Mouse (Mus musculus) intestine, embryonic 14.5 days (tissue): ENCODE data around the gene Hoxd8. TPM values are rescaled to one million over a fixed set of nuclear protein-coding genes. Genes with fewer than 3 reads are reported as not detected.
A peak's percentile ranks its signal among the peaks of the same experiment; 100 is the strongest.

Experiments
- ATAC-seq: fragments of 200-750 bp; cut with Nextera tagmentation; replicated peaks from 2 replicates; pipeline ENCODE4 v1.8.0; 2017; ENCODE audit warnings: low read depth, moderate number of reproducible peaks, moderate TSS enrichment, moderate library complexity; ENCODE audit not compliant: low FRiP score, low TSS enrichment
- DNase-seq: peaks from one replicate; pipeline ENCODE4 v3.0.0-alpha.2; 2018; ENCODE audit warnings: low spot score
- H3K27ac ChIP-seq: fragments of 300-500 bp; sonication (generic); 2 replicates; pipeline ENCODE4 v1.5.1; 2014; ENCODE audit warnings: low read depth, mild to moderate bottlenecking, control low read depth
- H3K27me3 ChIP-seq: fragments of 300-500 bp; sonication (generic); replicated peaks from 2 replicates; pipeline ENCODE4 v1.6.1; 2014; ENCODE audit warnings: low read length, control low read depth; ENCODE audit not compliant: control insufficient read depth, insufficient read depth
- H3K36me3 ChIP-seq: fragments of 300-500 bp; sonication (generic); 2 replicates; pipeline ENCODE4 v1.6.1; 2014; ENCODE audit warnings: low read length, control low read depth; ENCODE audit not compliant: control insufficient read depth, insufficient read depth
- H3K4me1 ChIP-seq: fragments of 300-500 bp; sonication (generic); replicated peaks from 2 replicates; pipeline ENCODE4 v1.6.1; 2014; ENCODE audit warnings: low read length, control low read depth, mixed read lengths; ENCODE audit not compliant: control insufficient read depth, insufficient read depth
- H3K4me2 ChIP-seq: fragments of 300-500 bp; sonication (generic); 2 replicates; pipeline ENCODE4 v1.6.1; 2014; ENCODE audit warnings: low read length
- H3K4me3 ChIP-seq: fragments of 300-500 bp; sonication (generic); 2 replicates; pipeline ENCODE4 v1.5.1; 2014; ENCODE audit warnings: low read depth, low read length, control low read depth, mixed read lengths
- H3K9ac ChIP-seq: fragments of 300-500 bp; sonication (generic); 2 replicates; pipeline ENCODE4 v1.6.1; 2014; ENCODE audit warnings: mild to moderate bottlenecking, low read length
- H3K9me3 ChIP-seq: fragments of 300-500 bp; sonication (generic); 2 replicates; pipeline ENCODE4 v1.6.1; 2016; ENCODE audit warnings: low read length, control low read depth; ENCODE audit not compliant: control insufficient read depth
- WGBS: fragments of 180-500 bp; shearing (Covaris S2); extraction: QIAGEN DNeasy Blood & Tissue Kit; methylation state at CpG from one replicate; pipeline ENCODE4 v1.1.7; 2014; 5-methylcytosine and 5-hydroxymethylcytosine counted together
- polyA plus RNA-seq: library from polyadenylated mRNA; unstranded; fragments of >200 nt; fragmentation: Nextera tagmentation; extraction: Ambion mirVana; gene quantifications from 2 replicates; pipeline ENCODE4 v1.2.1, GENCODE M21; 2014

Hoxd8 gene
- polyA plus RNA-seq, 1 experiment from 2014 or later: 6.1 TPM

DNA sequence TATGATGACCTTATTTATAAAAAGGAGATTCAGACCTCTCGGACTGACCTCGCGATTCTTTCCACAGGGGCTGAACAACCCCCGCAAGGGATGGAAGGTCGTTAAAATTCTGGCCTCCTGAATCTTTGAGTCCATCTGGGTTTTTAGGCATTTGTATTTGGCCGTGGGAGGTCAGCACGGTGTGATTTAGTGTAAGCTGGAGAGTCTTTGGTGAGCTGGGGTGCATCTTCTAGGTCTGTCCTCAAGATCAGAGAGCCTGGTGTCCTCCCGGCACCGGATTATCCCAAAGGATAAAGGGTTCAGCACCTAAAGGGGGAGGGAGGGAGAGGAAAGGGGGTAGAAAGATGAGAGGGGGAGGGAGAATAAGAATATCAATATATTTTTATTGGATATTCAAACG lies 1.1 kb upstream of the Hoxd8 start:
- H3K9ac ChIP-seq: 0 out of 2 replicates have a peak overlapping the region, but pooled peaks have one; percentile 72
- WGBS: 27% methylated on average over 10 of the region's 10 CpGs
- H3K4me3 ChIP-seq: peak overlapping the region; percentile 52; the same call in 1 of the 2 replicates
- H3K27me3 ChIP-seq: peaks cover 94% of the 10 kb centered on the region
- ATAC-seq (no peak), DNase-seq (no peak)
- no peaks in the 10 kb centered on the region for H3K4me1 ChIP-seq
- H3K27ac ChIP-seq: peak overlapping the region; percentile 82; the same call in 1 of the 2 replicates
- H3K4me2 ChIP-seq: peak overlapping the region; percentile 64
- no peaks in the 10 kb centered on the region for H3K9me3 ChIP-seq
- H3K36me3 ChIP-seq: no peaks in the 10 kb centered on the region

DNA sequence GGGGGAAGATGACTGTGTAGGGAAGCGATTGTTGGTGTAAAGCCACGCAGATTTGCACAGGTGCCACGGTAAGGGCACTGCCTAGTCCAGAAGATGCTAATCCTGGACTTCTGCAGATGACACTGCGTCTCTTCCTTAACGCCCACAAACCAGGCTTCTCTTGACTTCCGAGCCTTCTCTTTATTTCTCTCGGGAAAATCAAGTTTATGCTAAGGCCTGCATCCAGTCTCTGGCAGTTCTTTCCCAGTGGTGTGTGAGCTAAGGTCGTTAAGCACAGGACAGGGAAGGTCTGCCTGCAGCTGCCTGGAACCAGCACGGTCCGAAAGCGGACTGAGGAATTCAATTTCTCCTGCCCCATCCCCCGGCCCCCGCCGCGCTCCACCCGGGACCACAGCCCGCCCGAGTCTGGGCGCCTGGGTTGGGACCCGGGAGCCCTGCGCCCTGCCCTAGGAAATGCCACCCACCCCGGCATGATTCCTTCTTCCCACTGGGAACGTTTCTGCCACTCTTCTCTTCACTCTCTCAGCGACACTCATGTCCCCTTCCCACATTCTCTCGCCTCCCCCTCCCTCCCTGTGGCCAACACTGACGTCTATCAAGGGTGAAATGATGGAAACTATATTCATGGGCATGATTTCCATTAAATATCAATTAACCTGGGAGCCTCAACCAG lies 559 bp upstream of the Hoxd8 start:
- Histone ChIP-seq H3K9ac (peak overlapping the region; percentile 72), H3K4me1 (no peaks in the 10 kb centered on the region), H3K9me3 (no peaks in the 10 kb centered on the region), H3K27ac (peak overlapping the region; percentile 82), H3K4me3 (peak overlapping the region; percentile 52), H3K4me2 (peak overlapping the region; percentile 64), H3K36me3 (no peaks in the 10 kb centered on the region), H3K27me3 (peaks cover 94% of the 10 kb centered on the region)
- no peak for ATAC-seq
- 7% methylated on average over 26 of the region's 26 CpGs for WGBS
- DNase-seq: no peak

DNA sequence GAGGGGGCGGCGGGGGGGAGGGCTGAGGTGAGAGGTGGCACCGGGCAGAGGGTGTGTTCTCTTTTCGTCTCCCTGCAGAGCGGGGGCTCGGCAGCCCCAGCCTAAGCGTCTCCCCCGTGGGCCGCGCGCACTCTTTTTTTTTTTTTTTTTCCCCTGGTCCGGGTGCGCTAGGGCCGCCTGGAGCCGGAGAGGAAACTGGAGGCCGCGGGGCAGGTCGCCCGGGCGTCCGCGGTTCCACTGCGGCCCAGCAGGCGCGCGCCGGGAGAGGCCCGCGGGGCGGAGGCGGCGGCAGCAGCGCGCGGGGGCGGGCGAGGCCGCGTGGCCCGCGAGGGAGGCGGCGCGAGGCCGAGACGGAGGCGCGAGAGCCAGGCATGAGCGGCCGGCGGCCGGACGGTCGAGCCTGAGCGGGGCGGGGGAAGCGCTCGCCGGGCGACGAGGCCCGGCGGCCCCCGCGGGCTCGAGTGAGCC lies 618 bp downstream of the Hoxd8 start:
- Histone ChIP-seq H3K36me3 (no peaks in the 10 kb centered on the region), H3K27me3 (peaks cover 94% of the 10 kb centered on the region), H3K27ac (peak overlapping the region; percentile 82), H3K4me3 (peak overlapping the region; percentile 52), H3K4me1 (no peaks in the 10 kb centered on the region), H3K9me3 (no peaks in the 10 kb centered on the region), H3K9ac (peak overlapping the region; percentile 72), H3K4me2 (peak overlapping the region; percentile 64)
- 0 out of 2 replicates have a peak, but pooled peaks have one; percentile 11 for ATAC-seq
- DNase-seq: no peak
- WGBS: 0% methylated on average over 41 of the region's 66 CpGs

DNA sequence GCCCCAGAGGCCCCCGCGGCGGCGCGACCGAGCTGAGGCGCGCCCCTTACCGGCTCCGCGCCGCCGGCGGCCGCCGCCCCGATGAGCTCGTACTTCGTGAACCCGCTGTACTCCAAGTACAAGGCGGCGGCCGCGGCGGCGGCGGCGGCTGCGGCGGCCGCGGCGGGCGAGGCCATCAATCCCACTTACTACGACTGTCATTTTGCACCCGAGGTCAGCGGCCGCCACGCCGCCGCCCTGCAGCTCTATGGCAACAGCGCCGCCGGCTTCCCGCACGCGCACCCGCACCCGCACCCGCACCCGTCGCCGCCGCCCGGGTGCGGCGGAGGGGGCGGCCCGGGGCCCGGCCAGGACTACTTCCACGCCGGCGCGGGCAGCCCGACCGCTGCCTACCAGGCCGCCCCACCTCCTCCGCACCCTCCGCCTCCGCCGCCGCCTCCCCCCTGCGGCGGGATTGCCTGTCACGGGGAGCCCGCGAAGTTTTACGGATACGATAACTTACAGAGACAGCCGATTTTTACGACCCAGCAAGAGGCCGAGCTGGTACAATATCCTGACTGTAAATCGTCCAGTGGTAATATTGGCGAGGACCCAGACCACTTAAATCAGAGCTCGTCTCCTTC lies 1.2 kb downstream of the Hoxd8 start:
- Histone ChIP-seq H3K9me3 (no peaks in the 10 kb centered on the region), H3K36me3 (no peaks in the 10 kb centered on the region), H3K4me3 (peak overlapping the region; percentile 52), H3K27ac (peak overlapping the region; percentile 82), H3K27me3 (peaks cover 93% of the 10 kb centered on the region), H3K9ac (peak overlapping the region; percentile 72), H3K4me1 (no peaks in the 10 kb centered on the region), H3K4me2 (peak overlapping the region; percentile 64)
- WGBS: under 1% methylated on average over 63 of the region's 85 CpGs
- ATAC-seq: peak; percentile 53
- DNase-seq: no peak

DNA sequence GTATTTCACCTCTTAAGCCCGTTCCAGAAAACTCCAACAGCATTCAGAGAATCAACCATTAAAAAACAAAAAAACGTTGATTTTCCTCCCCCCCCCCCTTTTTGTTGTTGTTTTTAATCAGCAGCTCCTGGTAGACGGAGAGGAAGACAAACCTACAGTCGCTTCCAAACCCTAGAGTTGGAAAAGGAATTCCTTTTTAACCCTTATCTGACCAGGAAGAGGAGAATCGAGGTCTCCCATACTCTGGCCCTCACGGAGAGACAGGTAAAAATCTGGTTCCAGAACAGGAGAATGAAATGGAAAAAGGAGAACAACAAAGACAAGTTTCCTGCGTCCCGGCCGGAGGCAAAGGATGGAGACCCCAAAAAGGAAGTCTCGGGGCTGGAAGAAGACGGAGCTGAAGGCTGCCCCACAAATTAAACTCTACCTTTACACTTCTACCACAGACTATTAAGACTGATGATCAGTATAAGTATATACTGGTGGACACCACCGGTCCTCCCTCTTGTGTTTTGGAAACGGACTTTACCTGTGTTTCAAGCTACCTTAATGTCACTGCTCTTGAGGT lies 2.1 kb downstream of the Hoxd8 start:
- Histone ChIP-seq H3K27me3 (peaks cover 90% of the 10 kb centered on the region), H3K4me2 (peak overlapping the region; percentile 64), H3K9ac (peak overlapping the region; percentile 72), H3K36me3 (no peaks in the 10 kb centered on the region), H3K4me1 (no peaks in the 10 kb centered on the region), H3K27ac (peak overlapping the region; percentile 69), H3K4me3 (peak overlapping the region; percentile 52), H3K9me3 (no peaks in the 10 kb centered on the region)
- 7% methylated on average over 13 of the region's 13 CpGs for WGBS
- no peak for DNase-seq
- no peak for ATAC-seq

DNA sequence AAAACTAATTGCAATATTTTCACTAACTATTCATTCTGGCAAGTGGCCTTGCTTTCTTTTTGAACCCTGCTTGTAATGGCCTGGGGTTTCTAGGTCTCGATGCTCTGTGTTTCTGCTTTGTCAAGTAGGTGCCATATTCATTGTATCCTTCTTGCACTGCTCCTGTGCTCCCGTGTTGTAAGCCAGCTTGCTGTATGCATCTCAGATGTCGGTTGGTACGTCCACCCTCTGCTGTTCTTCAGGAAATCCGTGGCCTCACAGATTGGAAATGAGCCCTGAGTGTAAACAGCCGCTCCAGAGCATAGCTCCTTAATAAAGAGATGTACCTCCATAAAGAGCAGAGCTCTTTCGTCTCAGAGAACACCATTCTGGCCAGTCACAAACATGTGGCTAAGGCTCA lies 3.2 kb downstream of the Hoxd8 start:
- Histone ChIP-seq H3K9ac (peak overlapping the region; percentile 34; the same call in 1 of the 2 replicates), H3K27ac (no peak overlapping the region), H3K4me1 (no peaks in the 10 kb centered on the region), H3K27me3 (peaks cover 85% of the 10 kb centered on the region), H3K36me3 (no peaks in the 10 kb centered on the region), H3K9me3 (no peaks in the 10 kb centered on the region), H3K4me2 (peak overlapping the region; percentile 64), H3K4me3 (peak overlapping the region; percentile 52)
- ATAC-seq (no peak), DNase-seq (no peak)
- WGBS: 33% methylated on average over 7 of the region's 7 CpGs

DNA sequence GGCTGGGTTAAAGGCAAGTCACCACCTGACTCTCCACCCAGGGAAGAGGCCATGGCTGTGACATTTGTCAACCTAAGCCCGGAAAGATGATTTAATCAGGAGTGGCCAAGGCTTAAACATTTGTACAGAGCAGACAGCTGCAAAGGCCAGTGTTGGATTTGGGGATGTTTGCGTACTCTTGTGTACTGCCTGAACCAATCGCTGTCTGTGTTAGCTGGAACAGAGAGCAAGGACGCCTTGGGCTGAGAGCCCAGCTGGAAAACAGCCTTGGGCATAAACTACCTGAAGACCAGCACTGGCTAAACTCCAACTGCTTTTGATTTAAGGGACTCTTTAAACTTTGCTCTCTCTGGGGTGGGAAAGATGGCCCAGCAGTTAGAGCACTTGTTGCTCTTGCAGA lies 4.3 kb downstream of the Hoxd8 start:
- H3K27me3 ChIP-seq: peaks cover 85% of the 10 kb centered on the region
- no peak overlapping the region for H3K4me2 ChIP-seq
- 37% methylated on average over 4 of the region's 4 CpGs for WGBS
- no peaks in the 10 kb centered on the region for H3K36me3 ChIP-seq
- no peak overlapping the region for H3K27ac ChIP-seq
- no peak overlapping the region for H3K4me3 ChIP-seq
- ATAC-seq: no peak
- no peaks in the 10 kb centered on the region for H3K4me1 ChIP-seq
- H3K9ac ChIP-seq: no peak overlapping the region
- no peak for DNase-seq
- H3K9me3 ChIP-seq: no peaks in the 10 kb centered on the region

DNA sequence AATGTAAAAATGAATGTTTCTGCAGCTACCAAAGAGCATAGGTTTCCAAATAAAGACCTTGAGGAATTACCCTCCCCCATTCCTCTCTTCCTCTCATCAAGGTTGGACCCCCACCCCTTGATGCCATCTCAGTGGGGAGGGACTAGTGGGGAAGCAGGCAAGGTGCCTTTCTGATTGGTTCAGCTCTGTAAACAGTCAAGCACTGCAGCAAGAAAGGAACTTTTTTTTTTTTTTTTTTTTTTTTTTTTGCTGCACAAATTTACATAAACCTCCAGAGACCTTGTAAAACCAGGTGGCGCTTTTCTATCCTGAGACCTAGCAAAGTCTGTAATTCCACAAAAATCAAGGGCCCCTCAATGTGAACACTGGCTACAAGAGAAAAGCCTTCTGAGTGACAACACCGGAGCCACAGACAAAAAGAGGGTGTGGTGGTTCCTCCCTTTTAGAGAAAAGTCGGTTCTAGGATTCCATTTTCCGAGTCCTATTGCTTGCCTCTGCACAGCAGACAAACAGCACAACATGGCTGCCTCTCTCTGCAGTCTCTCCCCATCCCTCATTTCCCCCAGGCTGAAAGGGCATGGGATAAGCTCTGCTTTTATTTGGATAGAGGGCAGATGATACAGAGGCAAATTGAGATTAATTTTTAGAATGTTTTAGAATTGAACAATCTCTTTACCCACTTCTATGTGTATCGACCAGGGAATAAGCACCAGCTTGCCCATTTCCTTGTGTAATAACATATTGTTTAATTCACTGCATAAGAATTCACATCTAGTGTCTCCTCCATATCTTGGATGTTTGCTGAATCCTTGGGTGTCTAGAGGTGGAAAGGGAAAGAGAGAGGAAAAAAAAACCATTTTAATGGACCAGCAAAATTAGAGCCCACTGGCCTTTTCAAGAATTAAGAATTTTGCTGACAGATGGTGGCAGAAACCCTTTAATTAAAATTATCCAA lies 5.3 kb downstream of the Hoxd8 start:
- peak; percentile 59 for DNase-seq
- no peaks in the 10 kb centered on the region for H3K9me3 ChIP-seq
- no peak overlapping the region for H3K9ac ChIP-seq
- H3K4me1 ChIP-seq: no peaks in the 10 kb centered on the region
- no peak overlapping the region for H3K4me3 ChIP-seq
- 21% methylated on average over 5 of the region's 5 CpGs for WGBS
- H3K27ac ChIP-seq: no peak overlapping the region
- no peak for ATAC-seq
- no peaks in the 10 kb centered on the region for H3K36me3 ChIP-seq
- H3K4me2 ChIP-seq: no peak overlapping the region
- peaks cover 78% of the 10 kb centered on the region for H3K27me3 ChIP-seq
